Mouse (Mus musculus) heart, embryonic 11.5 days (tissue): ENCODE measurements around the gene Samd4. TPM values are rescaled to one million over a fixed set of nuclear protein-coding genes. Genes with fewer than 3 reads are reported as not detected.

Source experiments
- ATAC-seq: fragments of 200-750 bp; cut with Nextera tagmentation; replicated peaks from 2 replicates; pipeline ENCODE4 v1.8.0; 2017; ENCODE audit warnings: moderate library complexity; ENCODE audit not compliant: insufficient number of reproducible peaks, low FRiP score, low TSS enrichment
- H3K27ac ChIP-seq: fragments of 300-500 bp; sonication (generic); 2 replicates; pipeline ENCODE4 v1.5.1; 2014; ENCODE audit warnings: mild to moderate bottlenecking, low read depth, low read length
- H3K27me3 ChIP-seq: fragments of 300-500 bp; sonication (generic); 2 replicates; pipeline ENCODE4 v1.6.1; 2014; ENCODE audit warnings: mild to moderate bottlenecking, low read length, mixed read lengths; ENCODE audit not compliant: control insufficient read depth, insufficient read depth
- H3K36me3 ChIP-seq: fragments of 300-500 bp; sonication (generic); 2 replicates; pipeline ENCODE4 v1.6.1; 2014; ENCODE audit warnings: mild to moderate bottlenecking, low read length, moderate library complexity, mixed read lengths; ENCODE audit not compliant: control insufficient read depth, insufficient read depth
- H3K4me1 ChIP-seq: fragments of 300-500 bp; sonication (generic); 2 replicates; pipeline ENCODE4 v1.6.1; 2014; ENCODE audit warnings: low read length; ENCODE audit not compliant: control insufficient read depth, insufficient read depth
- H3K4me2 ChIP-seq: fragments of 300-500 bp; sonication (generic); 2 replicates; pipeline ENCODE4 v1.6.1; 2014; ENCODE audit warnings: mild to moderate bottlenecking, moderate library complexity
- H3K4me3 ChIP-seq: fragments of 300-500 bp; sonication (generic); 2 replicates; pipeline ENCODE4 v1.5.1; 2014; ENCODE audit warnings: low read depth, low read length
- H3K9ac ChIP-seq: fragments of 300-500 bp; sonication (generic); 2 replicates; pipeline ENCODE4 v1.6.1; 2014; ENCODE audit warnings: mild to moderate bottlenecking, low read depth, low read length, moderate library complexity
- H3K9me3 ChIP-seq: fragments of 300-500 bp; sonication (generic); replicated peaks from 2 replicates; pipeline ENCODE4 v1.6.1; 2016; ENCODE audit warnings: low read length; ENCODE audit not compliant: control insufficient read depth
- WGBS: fragments of 180-500 bp; shearing (Covaris S2); extraction: QIAGEN DNeasy Blood & Tissue Kit; methylation state at CpG from one replicate; pipeline ENCODE4 v1.1.7; 2014; ENCODE audit not compliant: insufficient replicate concordance; 5-methylcytosine and 5-hydroxymethylcytosine counted together
- polyA plus RNA-seq: library from polyadenylated mRNA; unstranded; fragments of >200 nt; fragmentation: Nextera tagmentation; extraction: Ambion mirVana; gene quantifications from 2 replicates; pipeline ENCODE4 v1.2.1, GENCODE M21; 2014

The Samd4 gene
- polyA plus RNA-seq, 1 experiment from 2014 or later = 13.1 TPM

DNA sequence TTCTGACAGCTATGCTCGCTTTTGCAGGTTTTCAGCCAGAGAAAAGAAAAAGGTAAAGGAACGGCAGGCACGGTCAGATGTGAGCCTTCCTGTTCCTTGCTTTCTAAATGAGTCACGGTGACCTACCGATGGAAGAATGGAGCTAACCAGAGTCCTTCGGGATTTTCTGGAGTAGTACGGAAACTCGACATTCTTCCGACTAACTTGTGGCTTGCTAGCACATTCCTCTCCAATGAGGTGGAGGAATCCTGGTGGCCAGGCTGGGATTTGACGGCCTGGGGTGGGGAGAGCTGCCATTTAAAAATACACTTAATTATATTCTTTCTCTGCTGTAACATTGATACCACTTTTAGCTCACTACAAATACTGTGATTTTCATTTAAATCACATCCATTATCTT is 83.6 kb downstream of the Samd4 start:
- H3K4me3 ChIP-seq = no peak overlapping the region
- H3K9me3 ChIP-seq = no peaks in the 10 kb centered on the region
- H3K4me2 ChIP-seq = peak overlapping the region; percentile 54
- whole genome bisulfite sequencing = 28% methylated on average over 10 of the region's 10 CpGs
- peaks cover 38% of the 10 kb centered on the region for H3K4me1 ChIP-seq
- peak; percentile 24; the same call in 1 of the 2 replicates for ATAC-seq
- peak overlapping the region; percentile 74 for H3K27ac ChIP-seq
- H3K9ac ChIP-seq = 0 out of 2 replicates have a peak overlapping the region, but pooled peaks have one; percentile 36
- no peaks in the 10 kb centered on the region for H3K36me3 ChIP-seq
- no peaks in the 10 kb centered on the region for H3K27me3 ChIP-seq

DNA sequence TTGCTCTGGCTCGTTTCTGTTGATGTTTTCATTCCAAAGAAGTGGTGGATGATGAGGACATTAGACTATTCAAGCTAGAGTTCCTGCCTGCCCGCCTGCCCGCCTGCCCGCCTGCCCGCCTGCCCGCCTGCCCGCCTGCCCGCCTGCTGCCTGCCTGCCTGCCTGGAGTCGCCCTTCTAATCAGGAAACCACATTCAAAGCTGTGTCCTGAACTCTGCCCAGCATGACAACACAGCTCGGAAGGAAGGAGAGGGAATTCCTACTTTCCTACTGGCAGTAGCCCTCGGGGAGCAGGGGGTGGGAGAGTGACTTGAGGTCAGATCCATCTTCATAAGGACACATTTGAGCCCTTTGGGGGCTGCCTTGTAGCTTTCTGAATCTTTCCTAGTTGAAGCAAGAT is 85.4 kb downstream of the Samd4 start:
- Histone ChIP-seq H3K36me3 (no peaks in the 10 kb centered on the region), H3K4me2 (no peak overlapping the region), H3K27me3 (no peaks in the 10 kb centered on the region), H3K9me3 (no peaks in the 10 kb centered on the region), H3K27ac (no peak overlapping the region), H3K4me1 (peaks cover 38% of the 10 kb centered on the region), H3K9ac (no peak overlapping the region), H3K4me3 (no peak overlapping the region)
- ATAC-seq = no peak
- 51% methylated on average over 11 of the region's 11 CpGs for WGBS

DNA sequence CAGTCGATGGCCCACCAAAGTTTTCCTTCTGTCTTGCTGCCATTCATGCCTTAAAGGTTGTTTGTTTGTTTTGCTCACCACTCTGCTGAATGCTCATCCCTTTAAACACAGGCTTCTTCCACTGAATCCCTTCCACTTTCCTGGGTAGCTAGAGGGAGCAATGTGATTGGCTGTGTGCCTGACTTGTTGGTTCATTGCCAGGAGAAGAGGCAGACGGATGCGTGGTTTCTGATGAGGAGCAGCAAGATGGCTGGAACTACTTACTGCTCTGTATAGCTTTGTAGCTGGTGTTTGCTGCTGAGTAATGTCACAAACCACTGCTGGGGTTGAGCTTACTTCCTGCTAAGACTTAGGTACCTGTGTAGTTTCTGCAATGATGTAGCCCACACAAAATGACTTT is 88.0 kb downstream of the Samd4 start:
- H3K4me2 ChIP-seq = no peak overlapping the region
- no peaks in the 10 kb centered on the region for H3K27me3 ChIP-seq
- no peaks in the 10 kb centered on the region for H3K36me3 ChIP-seq
- no peak overlapping the region for H3K27ac ChIP-seq
- H3K9ac ChIP-seq = no peak overlapping the region
- H3K4me1 ChIP-seq = peaks cover 24% of the 10 kb centered on the region
- 74% methylated on average over 3 of the region's 3 CpGs for WGBS
- ATAC-seq = no peak
- no peak overlapping the region for H3K4me3 ChIP-seq
- H3K9me3 ChIP-seq = no peaks in the 10 kb centered on the region

DNA sequence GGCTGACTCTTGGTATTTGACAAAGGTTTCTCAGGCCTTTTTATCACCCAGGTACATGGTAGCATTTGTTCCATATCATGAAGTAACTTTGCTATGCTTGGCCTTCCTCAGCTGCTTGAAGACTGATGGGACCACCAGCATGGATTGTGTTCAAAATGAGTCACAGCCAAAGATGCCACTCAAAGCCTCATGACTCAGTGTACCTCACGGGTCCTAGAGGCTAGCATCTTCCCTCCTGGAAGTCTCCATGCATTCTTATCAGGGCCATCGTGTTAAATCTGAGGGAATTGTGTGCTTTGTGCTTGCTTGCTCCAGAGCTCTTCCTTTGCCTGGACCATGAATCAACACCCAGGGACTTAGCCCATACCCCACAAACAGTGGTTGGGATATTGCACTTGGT is 89.1 kb downstream of the Samd4 start:
- Histone ChIP-seq H3K4me3 (no peak overlapping the region), H3K36me3 (no peaks in the 10 kb centered on the region), H3K4me1 (peaks cover 19% of the 10 kb centered on the region), H3K9ac (no peak overlapping the region), H3K4me2 (no peak overlapping the region), H3K27ac (no peak overlapping the region), H3K27me3 (no peaks in the 10 kb centered on the region), H3K9me3 (no peaks in the 10 kb centered on the region)
- WGBS = 85% methylated on average over 2 of the region's 2 CpGs
- ATAC-seq = no peak

DNA sequence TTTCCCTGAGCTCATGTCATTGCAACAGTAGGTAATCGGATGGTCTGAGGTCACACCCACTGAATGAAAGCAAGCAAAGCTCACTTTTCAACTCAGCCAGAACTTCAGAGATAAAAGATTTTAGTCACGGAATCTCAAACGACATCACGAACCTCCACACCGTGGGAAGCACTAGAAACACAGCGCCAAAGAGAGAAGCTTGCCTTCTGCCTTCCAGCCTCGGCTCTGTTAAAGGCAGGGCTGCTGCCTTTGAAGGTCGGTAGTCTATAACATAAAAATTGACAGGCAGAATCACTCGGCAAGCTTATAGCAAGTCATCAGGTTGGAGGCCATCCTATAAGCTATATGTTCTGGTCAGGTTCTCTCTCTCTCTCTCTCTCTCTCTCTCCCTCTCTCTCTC is 92.2 kb downstream of the Samd4 start:
- no peak overlapping the region for H3K4me3 ChIP-seq
- 60% methylated on average over 9 of the region's 9 CpGs for WGBS
- ATAC-seq = no peak
- no peak overlapping the region for H3K4me2 ChIP-seq
- no peaks in the 10 kb centered on the region for H3K27me3 ChIP-seq
- no peaks in the 10 kb centered on the region for H3K9me3 ChIP-seq
- H3K4me1 ChIP-seq = peaks cover 25% of the 10 kb centered on the region
- H3K27ac ChIP-seq = no peak overlapping the region
- no peak overlapping the region for H3K9ac ChIP-seq
- H3K36me3 ChIP-seq = no peaks in the 10 kb centered on the region

DNA sequence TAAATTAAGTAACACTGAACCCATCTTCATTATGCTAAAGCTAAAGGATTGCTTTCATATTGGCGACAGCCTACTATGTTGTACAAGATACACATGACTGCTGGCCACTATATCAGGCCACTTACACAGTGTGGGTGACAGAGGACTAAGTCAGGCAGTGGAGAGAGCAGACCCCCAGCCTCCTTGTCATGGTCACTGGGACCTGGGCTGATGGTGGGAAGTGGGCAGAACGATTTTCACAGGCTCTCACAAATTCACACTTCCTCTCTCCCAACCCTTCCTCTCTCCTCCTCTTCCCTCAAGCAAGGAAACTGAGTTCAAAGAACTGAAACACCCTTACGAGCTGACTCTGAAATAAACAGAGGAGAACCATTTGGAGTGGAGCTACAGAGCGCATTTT is 93.3 kb downstream of the Samd4 start:
- no peak for ATAC-seq
- H3K4me1 ChIP-seq = peaks cover 35% of the 10 kb centered on the region
- H3K4me3 ChIP-seq = no peak overlapping the region
- no peaks in the 10 kb centered on the region for H3K9me3 ChIP-seq
- H3K9ac ChIP-seq = no peak overlapping the region
- no peak overlapping the region for H3K27ac ChIP-seq
- H3K36me3 ChIP-seq = no peaks in the 10 kb centered on the region
- 66% methylated on average over 4 of the region's 4 CpGs for WGBS
- H3K27me3 ChIP-seq = no peaks in the 10 kb centered on the region
- H3K4me2 ChIP-seq = no peak overlapping the region

DNA sequence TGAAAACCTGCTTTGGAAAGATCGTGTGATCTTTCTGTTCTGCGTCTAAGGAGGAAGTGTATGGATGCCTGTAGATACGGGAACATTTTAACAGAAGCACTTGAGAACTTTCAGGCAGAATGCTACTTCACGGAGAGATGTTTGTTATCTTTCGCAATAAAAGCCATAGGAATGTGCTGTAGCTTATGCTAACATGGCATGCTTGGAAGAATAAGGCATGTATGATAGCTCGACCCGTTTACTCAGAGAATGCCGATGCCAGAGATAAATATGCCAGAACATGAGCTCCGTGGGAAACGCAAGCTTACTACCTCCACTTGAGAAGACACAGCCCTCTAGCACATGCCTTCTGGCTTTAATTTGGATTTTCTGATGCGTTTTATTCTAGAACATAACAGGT is 94.1 kb downstream of the Samd4 start:
- H3K4me2 ChIP-seq = no peak overlapping the region
- H3K27me3 ChIP-seq = no peaks in the 10 kb centered on the region
- ATAC-seq = no peak

DNA sequence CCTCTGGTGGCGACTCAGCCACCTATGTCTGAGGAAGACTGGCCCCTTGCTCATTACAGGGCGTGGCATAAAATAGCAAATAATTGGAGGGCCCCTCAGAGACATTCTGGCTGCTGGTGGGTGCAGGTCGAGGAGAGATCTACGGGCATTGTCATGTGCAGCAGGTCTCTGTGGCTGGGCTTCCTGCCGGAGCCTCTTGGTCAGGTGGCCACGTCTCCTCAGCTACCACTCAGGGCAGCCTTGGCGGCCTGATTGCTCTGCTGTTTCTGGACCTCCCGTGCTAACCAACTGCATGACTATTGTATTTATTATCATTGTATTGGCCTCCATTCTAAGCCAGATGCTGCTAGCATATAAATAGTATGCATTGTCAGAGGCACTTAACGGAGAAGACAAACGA is 95.0 kb downstream of the Samd4 start:
- no peak overlapping the region for H3K4me3 ChIP-seq
- no peaks in the 10 kb centered on the region for H3K9me3 ChIP-seq
- no peak overlapping the region for H3K27ac ChIP-seq
- H3K4me1 ChIP-seq = peaks cover 45% of the 10 kb centered on the region
- H3K4me2 ChIP-seq = no peak overlapping the region; the same call in 1 of the 2 replicates
- no peaks in the 10 kb centered on the region for H3K36me3 ChIP-seq
- H3K9ac ChIP-seq = no peak overlapping the region
- no peak for ATAC-seq
- no peaks in the 10 kb centered on the region for H3K27me3 ChIP-seq
- WGBS = 47% methylated on average over 10 of the region's 10 CpGs

More for the DNA sequence above, 94.1 kb downstream of the Samd4 start:
- Histone ChIP-seq H3K9me3 (no peaks in the 10 kb centered on the region), H3K4me3 (no peak overlapping the region), H3K9ac (no peak overlapping the region), H3K36me3 (no peaks in the 10 kb centered on the region), H3K27ac (no peak overlapping the region), H3K4me1 (peaks cover 42% of the 10 kb centered on the region)
- WGBS = 62% methylated on average over 11 of the region's 11 CpGs

DNA sequence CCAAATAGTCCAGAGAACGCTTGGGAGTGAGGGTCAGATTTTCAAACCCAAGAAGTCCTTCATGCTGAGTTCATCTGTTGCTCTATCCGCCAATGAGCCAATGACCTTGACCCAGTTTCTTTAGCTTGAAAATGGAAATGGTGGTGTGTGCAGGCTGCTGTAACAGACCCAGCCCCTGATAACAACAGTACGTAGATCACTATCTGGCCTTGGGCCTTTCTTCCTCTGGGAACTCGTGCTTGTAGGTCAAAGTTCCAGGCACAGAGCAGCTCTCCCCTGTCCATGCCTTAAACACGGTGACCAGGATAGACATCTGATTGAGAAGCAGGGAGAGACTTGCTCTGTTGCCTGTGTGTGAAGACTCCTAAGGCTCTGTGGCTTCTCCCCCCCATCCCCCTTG is 96.5 kb downstream of the Samd4 start:
- Histone ChIP-seq H3K9ac (no peak overlapping the region), H3K9me3 (no peaks in the 10 kb centered on the region), H3K27ac (no peak overlapping the region), H3K4me3 (no peak overlapping the region), H3K4me1 (peaks cover 49% of the 10 kb centered on the region), H3K4me2 (no peak overlapping the region), H3K27me3 (no peaks in the 10 kb centered on the region), H3K36me3 (no peaks in the 10 kb centered on the region)
- 72% methylated on average over 5 of the region's 5 CpGs for WGBS
- no peak for ATAC-seq
